Mouse (Mus musculus) megakaryocyte, embryonic 14.5 days (primary cell): ENCODE data around the gene Nova1. TPM values are rescaled to one million over a fixed set of nuclear protein-coding genes. Genes with fewer than 3 reads are reported as not detected.

Source experiments
- H3K27me3 ChIP-seq: replicated peaks from 2 replicates; pipeline ENCODE3; 2012; ENCODE audit warnings: inconsistent platforms
- H3K36me3 ChIP-seq: replicated peaks from 2 replicates; pipeline ENCODE3; 2012; ENCODE audit warnings: low read length, inconsistent platforms, mixed read lengths
- H3K4me1 ChIP-seq: 2 replicates; pipeline ENCODE4 v1.6.1; 2012; ENCODE audit warnings: inconsistent platforms
- H3K4me3 ChIP-seq: replicated peaks from 2 replicates; pipeline ENCODE3; 2012; ENCODE audit warnings: moderate library complexity, mild to moderate bottlenecking, inconsistent platforms
- H3K9me3 ChIP-seq: 2 replicates; pipeline ENCODE4 v1.6.1; 2012; ENCODE audit warnings: inconsistent platforms
- FLI1 ChIP-seq: IDR thresholded peaks from 2 replicates; pipeline ENCODE4 v1.6.1; 2012; ENCODE audit warnings: low read length, inconsistent platforms, mixed read lengths
- GATA1 ChIP-seq: IDR thresholded peaks from 3 replicates; pipeline ENCODE4 v1.6.1; 2012; ENCODE audit warnings: mixed read lengths, low read length, inconsistent platforms, borderline replicate concordance
- polyA plus RNA-seq: library from polyadenylated mRNA; stranded (reverse); fragments of >175 nt; gene quantifications from 2 replicates; pipeline ENCODE4 v1.2.3, GENCODE M21; 2012; ENCODE audit warnings: low replicate concordance; ENCODE audit not compliant: insufficient read depth

The Nova1 gene
- polyA plus RNA-seq, 1 experiment: 0.08 TPM

GRCm38 (mm10) chr12:46781481-46781880, 37.2 kb downstream of the Nova1 start:
- TF ChIP-seq GATA1 (no peak), FLI1 (no peak)
- Histone ChIP-seq H3K27me3 (no peaks in the 10 kb centered on the region), H3K9me3 (no peaks in the 10 kb centered on the region), H3K4me3 (no peak overlapping the region), H3K4me1 (no peaks in the 10 kb centered on the region), H3K36me3 (no peaks in the 10 kb centered on the region)

DNA sequence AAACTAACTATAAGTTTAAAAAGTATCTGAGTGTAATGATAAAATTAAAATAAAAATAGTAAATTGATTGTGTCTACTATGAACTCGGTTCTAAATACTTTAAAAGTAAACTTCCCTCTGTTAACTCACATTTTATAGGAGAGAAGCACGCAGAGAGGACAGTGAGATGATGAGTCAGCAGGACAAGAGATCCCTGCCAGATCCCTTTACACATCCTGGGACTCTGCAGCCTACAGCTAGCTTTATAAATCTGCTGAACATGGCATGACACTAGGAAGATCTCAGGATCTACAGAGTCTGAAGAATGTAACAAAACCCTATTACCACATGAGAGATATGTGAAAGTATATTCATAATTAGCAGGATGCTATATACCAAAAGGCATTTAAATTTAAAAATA, 37.7 kb downstream of the Nova1 start:
- H3K4me1 ChIP-seq: no peaks in the 10 kb centered on the region
- no peak for TF ChIP-seq FLI1
- no peak for TF ChIP-seq GATA1
- H3K27me3 ChIP-seq: no peaks in the 10 kb centered on the region
- H3K4me3 ChIP-seq: no peak overlapping the region
- H3K9me3 ChIP-seq: no peaks in the 10 kb centered on the region
- H3K36me3 ChIP-seq: no peaks in the 10 kb centered on the region

DNA sequence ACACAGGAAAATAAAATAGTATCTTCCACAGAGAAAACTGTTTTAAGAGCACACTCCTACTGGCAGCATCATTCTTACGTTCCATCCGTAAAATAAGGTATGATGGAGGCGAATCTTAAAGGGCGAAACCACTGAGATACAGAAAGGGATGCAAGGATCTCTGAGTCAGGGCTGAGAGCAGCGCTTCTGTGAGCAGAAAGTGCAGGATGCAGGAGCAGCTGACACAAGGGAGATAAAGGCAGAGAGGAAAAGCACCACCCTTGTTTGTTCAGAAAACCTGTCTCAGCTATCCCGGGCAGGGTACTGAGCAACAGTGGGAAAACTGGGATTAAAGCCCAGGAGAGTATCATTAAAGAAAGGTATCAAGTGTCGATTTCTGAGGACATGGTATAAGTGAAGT, 59.3 kb downstream of the Nova1 start:
- Histone ChIP-seq H3K36me3 (no peaks in the 10 kb centered on the region), H3K9me3 (no peaks in the 10 kb centered on the region), H3K4me1 (no peaks in the 10 kb centered on the region), H3K4me3 (no peak overlapping the region), H3K27me3 (no peaks in the 10 kb centered on the region)
- TF ChIP-seq FLI1: no peak
- no peak for TF ChIP-seq GATA1

GRCm38 (mm10) chr12:46754325-46754848, 64.3 kb downstream of the Nova1 start:
- no peak overlapping the region for H3K4me3 ChIP-seq
- no peaks in the 10 kb centered on the region for H3K36me3 ChIP-seq
- no peaks in the 10 kb centered on the region for H3K4me1 ChIP-seq
- no peak for TF ChIP-seq FLI1
- no peak for TF ChIP-seq GATA1
- no peaks in the 10 kb centered on the region for H3K9me3 ChIP-seq
- H3K27me3 ChIP-seq: no peaks in the 10 kb centered on the region

- H3K27me3 ChIP-seq: no peaks in the 10 kb centered on the region
- TF ChIP-seq GATA1: no peak
- TF ChIP-seq FLI1: no peak
- H3K4me1 ChIP-seq: no peaks in the 10 kb centered on the region
- H3K4me3 ChIP-seq: no peak overlapping the region
- H3K9me3 ChIP-seq: no peaks in the 10 kb centered on the region
- no peaks in the 10 kb centered on the region for H3K36me3 ChIP-seq
Measured at GRCm38 (mm10) chr12:46753096-46753495, 65.6 kb downstream of the Nova1 start.

DNA sequence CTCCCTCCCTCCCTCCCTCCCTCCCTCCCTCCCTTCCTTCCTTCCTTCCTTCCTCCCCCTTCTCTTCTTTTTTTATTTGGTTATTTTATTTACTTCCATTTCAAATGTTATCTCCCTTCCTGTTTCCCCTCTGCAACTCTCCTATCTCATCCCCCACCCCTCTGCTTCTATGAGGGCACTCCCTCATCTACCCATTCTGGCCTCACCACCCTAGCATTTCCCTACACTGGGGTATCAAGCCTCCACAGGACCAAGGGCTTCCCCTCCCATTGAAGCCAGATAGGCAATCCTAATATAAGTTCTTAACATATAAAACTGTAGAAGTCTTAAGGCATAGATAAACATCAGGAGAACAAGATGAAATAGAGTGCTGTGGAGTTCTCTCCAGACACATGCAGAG, 85.5 kb downstream of the Nova1 start:
- Histone ChIP-seq H3K4me1 (no peaks in the 10 kb centered on the region), H3K36me3 (no peaks in the 10 kb centered on the region), H3K9me3 (no peaks in the 10 kb centered on the region), H3K4me3 (no peak overlapping the region), H3K27me3 (no peaks in the 10 kb centered on the region)
- TF ChIP-seq FLI1 (no peak), GATA1 (no peak)

- Histone ChIP-seq H3K9me3 (no peaks in the 10 kb centered on the region), H3K4me3 (no peak overlapping the region), H3K27me3 (no peaks in the 10 kb centered on the region), H3K36me3 (no peaks in the 10 kb centered on the region), H3K4me1 (no peaks in the 10 kb centered on the region)
- TF ChIP-seq FLI1 (no peak), GATA1 (no peak)
Measured at GRCm38 (mm10) chr12:46731943-46732342, 86.8 kb downstream of the Nova1 start.

DNA sequence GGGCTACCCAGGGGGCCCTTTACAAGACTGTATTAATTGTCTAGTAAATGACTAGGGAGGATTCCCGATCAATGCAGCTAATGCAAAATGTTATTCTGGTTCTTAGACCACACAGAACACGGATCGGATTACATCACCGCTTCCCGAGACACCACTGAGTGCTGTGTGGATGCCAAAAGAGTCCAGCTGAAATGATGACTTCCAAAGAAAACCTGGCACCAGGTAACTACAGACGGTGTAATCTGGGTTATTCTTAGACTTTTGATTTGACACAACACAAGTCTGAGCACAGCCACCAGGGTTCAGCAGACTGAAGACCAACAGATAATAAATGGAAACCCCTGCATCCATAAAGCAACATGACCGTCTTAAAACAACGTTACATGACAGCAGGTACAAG, 96.8 kb downstream of the Nova1 start:
- H3K4me3 ChIP-seq: no peak overlapping the region
- no peaks in the 10 kb centered on the region for H3K27me3 ChIP-seq
- TF ChIP-seq GATA1: no peak
- no peak for TF ChIP-seq FLI1
- H3K4me1 ChIP-seq: no peaks in the 10 kb centered on the region
- no peaks in the 10 kb centered on the region for H3K9me3 ChIP-seq
- no peaks in the 10 kb centered on the region for H3K36me3 ChIP-seq

GRCm38 (mm10) chr12:46719076-46719475, 99.7 kb downstream of the Nova1 start:
- Histone ChIP-seq H3K9me3 (no peaks in the 10 kb centered on the region), H3K4me3 (no peak overlapping the region), H3K36me3 (no peaks in the 10 kb centered on the region), H3K27me3 (no peaks in the 10 kb centered on the region), H3K4me1 (no peaks in the 10 kb centered on the region)
- TF ChIP-seq GATA1: no peak

DNA sequence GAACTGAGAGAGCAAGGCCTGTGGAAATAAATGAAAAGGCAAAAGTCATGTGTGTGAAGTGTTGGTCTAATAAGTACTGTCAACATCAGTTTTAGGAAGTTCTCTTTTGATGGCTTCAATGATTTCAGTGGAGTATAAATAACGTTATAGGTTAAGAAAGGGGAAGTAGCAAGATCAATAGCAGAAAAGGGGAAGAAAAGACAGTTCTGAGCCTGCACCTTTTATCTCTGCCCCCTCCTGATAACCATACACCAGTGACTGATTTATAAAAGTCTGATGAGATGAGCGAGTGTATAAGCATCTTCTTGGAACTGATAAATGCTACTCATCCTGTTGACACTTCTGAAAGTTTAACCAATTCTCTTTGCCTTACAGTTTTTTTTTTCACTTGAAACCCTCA, 108.6 kb downstream of the Nova1 start:
- no peaks in the 10 kb centered on the region for H3K27me3 ChIP-seq
- H3K4me3 ChIP-seq: no peak overlapping the region
- TF ChIP-seq FLI1 (no peak), GATA1 (no peak)
- no peaks in the 10 kb centered on the region for H3K36me3 ChIP-seq
- no peaks in the 10 kb centered on the region for H3K9me3 ChIP-seq
- no peaks in the 10 kb centered on the region for H3K4me1 ChIP-seq

DNA sequence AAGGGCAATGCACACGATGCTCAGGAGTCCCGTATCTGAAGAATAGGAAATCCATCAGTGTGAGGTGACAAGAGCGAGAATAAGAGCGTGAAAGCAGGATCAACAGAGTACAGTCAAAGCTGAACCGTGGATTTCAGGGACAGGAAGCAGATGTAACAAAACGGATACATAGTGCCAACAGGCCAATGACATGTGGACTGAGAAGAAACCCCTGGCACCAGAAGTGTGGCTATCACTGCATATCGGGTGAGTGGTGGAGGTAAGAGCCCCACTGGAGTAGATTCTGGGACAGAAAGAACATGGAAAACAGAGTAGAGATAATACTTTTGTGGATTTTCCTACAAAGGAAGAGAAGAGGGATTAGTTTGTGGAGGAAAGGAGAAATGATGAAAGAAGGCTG, 109.3 kb downstream of the Nova1 start:
- no peaks in the 10 kb centered on the region for H3K36me3 ChIP-seq
- no peaks in the 10 kb centered on the region for H3K9me3 ChIP-seq
- TF ChIP-seq FLI1 (no peak), GATA1 (no peak)
- H3K4me1 ChIP-seq: no peaks in the 10 kb centered on the region
- no peak overlapping the region for H3K4me3 ChIP-seq
- H3K27me3 ChIP-seq: no peaks in the 10 kb centered on the region
